ENCODE assay signal across 27 mouse cellular contexts in genomic region chr9:74915611-74916010, GRCm38 (mm10). TPM values are rescaled to one million over a fixed set of nuclear protein-coding genes. Genes with fewer than 3 reads are reported as not detected.
A peak's percentile ranks its signal among the peaks of the same experiment; 100 is the strongest.
DNase-seq lines count a peak whose midpoint lies in the region; ATAC-seq and TF ChIP-seq lines count a peak whose summit lies in the region.
"Had no signal": no experiment of that assay in that cellular context is flagged by ENCODE, and none has a peak within 500 bp of the region (broad histone marks: within the 10 kb centered on the region; RNA-seq: fewer than 3 reads in every experiment).

No protein-coding gene starts in this region.

- ATAC-seq in midbrain, embryonic 11.5 days (ENCODE audit: low FRiP score), result no peak
- ATAC-seq in midbrain, postnatal 0 days (ENCODE audit: low FRiP score), result no peak
- ATAC-seq: CD4-positive, CD25-positive, alpha-beta regulatory T cell, adult 4 months; forebrain, embryonic 14.5 days; forebrain, embryonic 16.5 days had no signal

- no peaks in the 10 kb centered on the region for H3K9me3 ChIP-seq in midbrain, embryonic 11.5 days (ENCODE audit: control insufficient read depth, low read length)
- H3K9me3 ChIP-seq in midbrain, postnatal 0 days (ENCODE audit: low read length), result no peaks in the 10 kb centered on the region; the same call in 1 of the 2 replicates
- H3K9me3 ChIP-seq: embryonic facial prominence, embryonic 15.5 days had no signal

- 59% methylated on average over 3 of the region's 3 CpGs for WGBS in kidney, adult 2 months
- WGBS in midbrain, embryonic 11.5 days, result 93% methylated on average over 3 of the region's 3 CpGs
- WGBS in midbrain, postnatal 0 days, result 87% methylated on average over 3 of the region's 3 CpGs

- DNase-seq in kidney, adult 2 months, result peak; percentile 69
- no peak for DNase-seq in kidney, postnatal 4 days
- DNase-seq in kidney, adult 9 months, result peak; percentile 73
- no peak for DNase-seq in kidney, adult 11 months
- peak; percentile 60 for DNase-seq in midbrain, embryonic 11.5 days (ENCODE audit: low spot score, missing footprints)
- no peak for DNase-seq in midbrain, postnatal 0 days (ENCODE audit: low spot score)
- DNase-seq: adrenal gland, adult 2 months; adrenal gland, postnatal 10 days; adrenal gland, postnatal 25 days; B cell, adult 2 months; cerebellum, adult 11 months; cerebellum, adult 18-20 months; cerebellum, adult 8-10 months; cerebellum, adult 9-11 months; cerebellum, postnatal 14 days; cerebellum, postnatal 36 days; embryo, embryonic 11 days had no signal

- H3K4me1 ChIP-seq in kidney, adult 2 months (ENCODE audit: control insufficient read depth, insufficient read depth, low read length), result peaks cover 3% of the 10 kb centered on the region; the same call in 1 of the 2 replicates
- no peaks in the 10 kb centered on the region for H3K4me1 ChIP-seq in midbrain, embryonic 11.5 days (ENCODE audit: control insufficient read depth, insufficient read depth, low read length)
- H3K4me1 ChIP-seq in midbrain, postnatal 0 days (ENCODE audit: insufficient read depth, low read length), result no peaks in the 10 kb centered on the region

- H3K27ac ChIP-seq in kidney, adult 2 months (ENCODE audit: insufficient read depth, low read depth, low read length), result no peak overlapping the region
- no peak overlapping the region for H3K27ac ChIP-seq in midbrain, embryonic 11.5 days (ENCODE audit: low read depth, low read length)
- H3K27ac ChIP-seq in midbrain, postnatal 0 days (ENCODE audit: low read depth, low read length), result no peak overlapping the region
- H3K27ac ChIP-seq: embryonic facial prominence, embryonic 13.5 days; embryonic facial prominence, embryonic 15.5 days; forebrain, embryonic 10.5 days; forebrain, embryonic 12.5 days had no signal

- H3K9ac ChIP-seq in midbrain, embryonic 11.5 days (ENCODE audit: low read length), result no peak overlapping the region
- H3K9ac ChIP-seq in midbrain, postnatal 0 days (replicated peaks; ENCODE audit: low read length, poor library complexity, severe bottlenecking), result no peak overlapping the region
- H3K9ac ChIP-seq: embryonic facial prominence, embryonic 13.5 days; embryonic facial prominence, embryonic 15.5 days; forebrain, embryonic 12.5 days had no signal

- no peaks in the 10 kb centered on the region for H3K27me3 ChIP-seq in kidney, adult 2 months (replicated peaks; ENCODE audit: control insufficient read depth, insufficient read depth, low read length)
- no peaks in the 10 kb centered on the region for H3K27me3 ChIP-seq in midbrain, embryonic 11.5 days (ENCODE audit: control insufficient read depth, insufficient read depth, low read length)
- H3K27me3 ChIP-seq in midbrain, postnatal 0 days (ENCODE audit: insufficient read depth, low read length), result no peaks in the 10 kb centered on the region
- H3K27me3 ChIP-seq: embryonic facial prominence, embryonic 13.5 days; embryonic facial prominence, embryonic 15.5 days; forebrain, embryonic 12.5 days had no signal

- no peak for TF ChIP-seq CTCF in kidney, adult 2 months (conservative IDR thresholded peaks at IDR 0.05; ENCODE audit: insufficient read depth, insufficient read length, low read depth, low read length)
- TF ChIP-seq CTCF in midbrain, postnatal 0 days (IDR thresholded peaks at IDR 0.05), result no peak

- no peak overlapping the region for H3K4me3 ChIP-seq in kidney, adult 2 months (ENCODE audit: insufficient read depth, low read depth, low read length)
- no peak overlapping the region for H3K4me3 ChIP-seq in midbrain, embryonic 11.5 days (ENCODE audit: low read depth, low read length)
- no peak overlapping the region for H3K4me3 ChIP-seq in midbrain, postnatal 0 days (ENCODE audit: low read depth, low read length)
- H3K4me3 ChIP-seq: embryonic facial prominence, embryonic 13.5 days; embryonic facial prominence, embryonic 15.5 days; erythroblast, embryonic 14.5 days; forebrain, embryonic 10.5 days; forebrain, embryonic 12.5 days had no signal

- H3K36me3 ChIP-seq in kidney, adult 2 months (ENCODE audit: control insufficient read depth, insufficient read depth, low read length), result no peaks in the 10 kb centered on the region
- no peaks in the 10 kb centered on the region for H3K36me3 ChIP-seq in midbrain, embryonic 11.5 days (ENCODE audit: control insufficient read depth, insufficient read depth, low read length)
- H3K36me3 ChIP-seq in midbrain, postnatal 0 days (ENCODE audit: insufficient read depth, low read length), result no peaks in the 10 kb centered on the region
- H3K36me3 ChIP-seq: embryonic facial prominence, embryonic 13.5 days; embryonic facial prominence, embryonic 15.5 days; forebrain, embryonic 10.5 days; forebrain, embryonic 12.5 days had no signal

- H3K4me2 ChIP-seq in midbrain, embryonic 11.5 days, result no peak overlapping the region
- no peak overlapping the region for H3K4me2 ChIP-seq in midbrain, postnatal 0 days (ENCODE audit: low read depth, low read length, poor library complexity, severe bottlenecking)
- H3K4me2 ChIP-seq: embryonic facial prominence, embryonic 13.5 days; embryonic facial prominence, embryonic 15.5 days; forebrain, embryonic 12.5 days had no signal

- TF ChIP-seq POLR2A in kidney, adult 2 months (IDR thresholded peaks at IDR 0.05; ENCODE audit: low read depth, low read length), result no peak

RNA-seq across cellular contexts. Expression of gene Fam214a, which starts 37.1 kb away (rescaled TPM):
- polyA plus RNA-seq in kidney, adult 2 months (2012; rRNA removed), result 12.1 and 12.8 TPM in 2 replicates
- polyA plus RNA-seq in midbrain, embryonic 11.5 days (2014; fragmentation: Nextera tagmentation; extraction: Ambion mirVana), result 17.6 and 18.9 TPM in 2 replicates
- total RNA-seq in midbrain, postnatal 0 days (2014; rRNA removed), result 32.3 and 36.0 TPM in 2 replicates
- polyA plus RNA-seq in midbrain, postnatal 0 days (2015; fragmentation: Nextera tagmentation; extraction: Ambion mirVana), result 18.2 and 18.9 TPM in 2 replicates
- polyA plus RNA-seq: erythroblast, embryonic 14.5 days had no signal

RNA-seq across cellular contexts. Expression of gene Onecut1, which starts 53.9 kb away (rescaled TPM):
- not detected in 2 replicates for polyA plus RNA-seq in kidney, adult 2 months (2012; rRNA removed)
- polyA plus RNA-seq in midbrain, embryonic 11.5 days (2014; fragmentation: Nextera tagmentation; extraction: Ambion mirVana), result 14.7 and 14.8 TPM in 2 replicates
- total RNA-seq in midbrain, postnatal 0 days (2014; rRNA removed), result 7.5 and 8.4 TPM in 2 replicates
- 3.8 and 5.0 TPM in 2 replicates for polyA plus RNA-seq in midbrain, postnatal 0 days (2015; fragmentation: Nextera tagmentation; extraction: Ambion mirVana)
- total RNA-seq: adrenal gland, postnatal 25 days; common myeloid progenitor, adult 5-6 weeks; MEL had no signal
- polyA plus RNA-seq: CD4-positive, CD25-positive, alpha-beta regulatory T cell, adult 4 months; embryonic facial prominence, embryonic 13.5 days; erythroblast, embryonic 14.5 days had no signal

Comparison
In these comparisons a context has a peak if more than half of its experiments do, and no peak if none do; other contexts are left out.
1. DNase-seq: peak in kidney, adult 2 months (single experiment), kidney, adult 9 months (single experiment) and midbrain, embryonic 11.5 days (single experiment); none in kidney, postnatal 4 days (0 of 2), kidney, adult 11 months (single experiment) and midbrain, postnatal 0 days (single experiment).